Mouse (Mus musculus): ENCODE measurements around the gene Pdlim7. TPM values are rescaled to one million over a fixed set of nuclear protein-coding genes. Genes with fewer than 3 reads are reported as not detected.
A peak's percentile ranks its signal among the peaks of the same experiment; 100 is the strongest.

Gene Pdlim7
- polyA plus RNA-seq (2012; ENCODE audit: insufficient read depth, insufficient read length, missing spikeins): 6.0 TPM in 2 replicates

DNA sequence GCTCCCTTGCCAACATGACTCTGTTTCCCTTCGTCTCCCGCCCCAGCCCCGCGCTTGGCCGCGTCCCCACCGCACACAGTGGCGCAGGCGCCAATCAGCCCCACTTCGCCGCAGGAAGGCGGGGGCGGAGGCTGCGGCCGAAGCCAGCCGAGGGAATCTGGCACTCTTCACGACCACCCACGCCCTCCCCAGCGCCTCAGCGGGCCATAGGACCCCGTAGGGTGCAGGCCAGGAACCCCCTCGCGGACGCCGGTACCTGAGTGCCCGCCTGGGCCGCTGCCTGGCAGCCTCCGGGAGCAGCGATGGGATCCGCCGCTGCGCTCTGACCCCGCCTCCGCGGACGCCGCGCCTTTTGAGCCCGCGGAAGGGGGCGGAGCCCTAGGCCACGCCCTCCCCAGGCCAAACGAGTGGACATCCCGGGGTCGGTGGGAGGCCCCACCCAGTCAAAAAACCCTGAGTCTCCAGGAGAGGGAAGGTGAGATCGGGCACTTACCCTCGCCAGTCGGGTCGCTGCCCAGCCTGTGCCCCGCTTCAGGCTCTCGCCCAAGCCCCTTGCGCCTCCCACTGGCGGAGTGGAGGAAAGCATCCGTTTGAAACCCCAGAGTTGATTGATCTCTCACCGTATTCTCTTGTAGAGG, at the start of gene Pdlim7:
Pdlim7 (minus strand) TSS at position 566 of the 638 bp plus-strand sequence.
- Histone ChIP-seq H3K4me3 (ENCODE audit: insufficient read depth, low read length) (peak within 1 kb of the TSS; percentile 82), H3K4me1 (ENCODE audit: control insufficient read depth, insufficient read depth, low read length) (peaks cover 27% of the 10 kb centered on the region), H3K27ac (ENCODE audit: insufficient read depth, low read depth, low read length) (no peak within 1 kb of the TSS)
- TF ChIP-seq POLR2A (IDR thresholded peaks at IDR 0.05; ENCODE audit: borderline replicate concordance, low read depth, low read length): 0 out of 2 replicates have a peak, but pooled peaks have one; percentile 72
- TF ChIP-seq CTCF (IDR thresholded peaks at IDR 0.05; ENCODE audit: low read depth, low read length): peak; percentile 96

DNA sequence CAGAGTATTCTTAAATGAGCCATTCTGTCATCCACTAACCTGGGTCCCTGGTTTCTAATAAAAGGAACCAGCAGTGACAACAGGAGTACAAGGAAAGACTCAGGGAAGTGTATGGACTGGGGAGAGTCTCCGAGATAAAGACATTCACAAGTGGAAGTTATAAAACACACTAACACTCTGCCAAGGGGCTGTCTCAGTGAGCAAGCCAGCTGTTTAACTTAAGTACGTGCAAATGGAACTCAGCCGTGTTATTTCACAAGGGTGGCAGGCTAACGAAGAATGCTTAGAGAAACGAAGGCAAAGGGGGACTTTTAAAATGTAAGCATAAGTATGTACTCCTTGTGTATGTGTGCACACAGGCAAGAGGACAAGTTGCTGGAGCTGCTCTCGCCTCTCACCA, 44.0 kb upstream of the Pdlim7 start:
- H3K27ac ChIP-seq (ENCODE audit: insufficient read depth, low read depth, low read length): no peak overlapping the region
- H3K4me1 ChIP-seq (ENCODE audit: control insufficient read depth, insufficient read depth, low read length): peaks cover 13% of the 10 kb centered on the region
- no peak overlapping the region for H3K4me3 ChIP-seq (ENCODE audit: insufficient read depth, low read length)
- TF ChIP-seq CTCF (IDR thresholded peaks at IDR 0.05; ENCODE audit: low read depth, low read length): no peak
- TF ChIP-seq POLR2A (IDR thresholded peaks at IDR 0.05; ENCODE audit: borderline replicate concordance, low read depth, low read length): no peak

- Histone ChIP-seq H3K4me1 (ENCODE audit: control insufficient read depth, insufficient read depth, low read length) (peaks cover 9% of the 10 kb centered on the region), H3K27ac (ENCODE audit: insufficient read depth, low read depth, low read length) (no peak overlapping the region), H3K4me3 (ENCODE audit: insufficient read depth, low read length) (no peak overlapping the region)
- TF ChIP-seq POLR2A (IDR thresholded peaks at IDR 0.05; ENCODE audit: borderline replicate concordance, low read depth, low read length) (no peak), CTCF (IDR thresholded peaks at IDR 0.05; ENCODE audit: low read depth, low read length) (no peak)
These were observed 42.4 kb upstream of the Pdlim7 start for GRCm38 (mm10) chr13:55555921-55556320.

GRCm38 (mm10) chr13:55549061-55549460, 35.6 kb upstream of the Pdlim7 start:
- Histone ChIP-seq H3K27ac (ENCODE audit: insufficient read depth, low read depth, low read length) (no peak overlapping the region), H3K4me3 (ENCODE audit: insufficient read depth, low read length) (no peak overlapping the region), H3K4me1 (ENCODE audit: control insufficient read depth, insufficient read depth, low read length) (no peaks in the 10 kb centered on the region)
- TF ChIP-seq CTCF (IDR thresholded peaks at IDR 0.05; ENCODE audit: low read depth, low read length) (no peak), POLR2A (IDR thresholded peaks at IDR 0.05; ENCODE audit: borderline replicate concordance, low read depth, low read length) (no peak)

DNA sequence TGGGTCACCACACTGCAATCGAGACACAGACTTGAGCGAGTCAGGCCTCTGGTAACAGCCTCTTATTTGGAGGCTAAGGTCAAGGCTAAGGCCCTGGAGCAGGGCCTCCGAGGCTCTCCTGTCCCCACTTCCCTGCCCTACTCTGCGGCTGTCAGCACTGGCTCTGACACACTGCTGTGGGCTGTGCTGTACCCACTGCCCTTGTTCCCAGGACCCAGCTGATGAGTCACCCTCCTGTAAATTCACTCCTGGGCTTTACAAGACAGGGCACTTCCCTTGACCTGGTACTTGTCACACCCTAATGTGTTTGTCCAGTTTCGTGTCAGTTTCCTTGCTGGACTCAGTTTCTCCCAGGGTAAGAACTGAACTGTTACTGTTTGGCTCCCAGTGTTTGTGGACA, 35.0 kb upstream of the Pdlim7 start:
- H3K4me1 ChIP-seq (ENCODE audit: control insufficient read depth, insufficient read depth, low read length): no peaks in the 10 kb centered on the region
- no peak overlapping the region for H3K4me3 ChIP-seq (ENCODE audit: insufficient read depth, low read length)
- TF ChIP-seq CTCF (IDR thresholded peaks at IDR 0.05; ENCODE audit: low read depth, low read length) (no peak), POLR2A (IDR thresholded peaks at IDR 0.05; ENCODE audit: borderline replicate concordance, low read depth, low read length) (no peak)

DNA sequence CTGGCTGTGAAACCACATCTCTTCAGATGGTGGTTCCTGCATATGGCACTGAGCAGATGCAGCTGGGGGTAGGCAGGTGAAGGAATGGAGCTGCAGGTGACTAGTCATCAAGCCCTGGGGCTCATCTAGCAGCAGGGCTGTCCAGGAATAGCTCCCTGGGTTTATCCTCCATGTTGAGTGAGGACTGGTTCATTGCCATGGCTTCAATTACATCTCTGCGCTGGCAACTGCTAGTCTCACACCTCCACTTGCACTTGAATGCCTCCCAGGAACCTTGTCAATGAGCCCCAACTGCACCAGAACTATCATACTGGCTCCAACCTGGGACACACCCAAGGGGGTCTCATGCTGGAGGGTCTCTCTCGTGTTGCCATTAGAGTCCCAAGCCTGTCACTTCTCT, 34.4 kb upstream of the Pdlim7 start:
- TF ChIP-seq POLR2A (IDR thresholded peaks at IDR 0.05; ENCODE audit: borderline replicate concordance, low read depth, low read length): no peak
- no peak for TF ChIP-seq CTCF (IDR thresholded peaks at IDR 0.05; ENCODE audit: low read depth, low read length)
- H3K4me3 ChIP-seq (ENCODE audit: insufficient read depth, low read length): no peak overlapping the region
- no peaks in the 10 kb centered on the region for H3K4me1 ChIP-seq (ENCODE audit: control insufficient read depth, insufficient read depth, low read length)

More for the DNA sequence above, 35.0 kb upstream of the Pdlim7 start:
- no peak overlapping the region for H3K27ac ChIP-seq (ENCODE audit: insufficient read depth, low read depth, low read length)

GRCm38 (mm10) chr13:55544792-55545191, 31.3 kb upstream of the Pdlim7 start:
- no peak for TF ChIP-seq POLR2A (IDR thresholded peaks at IDR 0.05; ENCODE audit: borderline replicate concordance, low read depth, low read length)
- TF ChIP-seq CTCF (IDR thresholded peaks at IDR 0.05; ENCODE audit: low read depth, low read length): no peak
- Histone ChIP-seq H3K27ac (ENCODE audit: insufficient read depth, low read depth, low read length) (no peak overlapping the region), H3K4me3 (ENCODE audit: insufficient read depth, low read length) (no peak overlapping the region), H3K4me1 (ENCODE audit: control insufficient read depth, insufficient read depth, low read length) (no peaks in the 10 kb centered on the region)

More for the DNA sequence above, 34.4 kb upstream of the Pdlim7 start:
- H3K27ac ChIP-seq (ENCODE audit: insufficient read depth, low read depth, low read length): no peak overlapping the region

GRCm38 (mm10) chr13:55543447-55543846, 30.0 kb upstream of the Pdlim7 start:
- no peaks in the 10 kb centered on the region for H3K4me1 ChIP-seq (ENCODE audit: control insufficient read depth, insufficient read depth, low read length)
- no peak overlapping the region for H3K4me3 ChIP-seq (ENCODE audit: insufficient read depth, low read length)
- H3K27ac ChIP-seq (ENCODE audit: insufficient read depth, low read depth, low read length): no peak overlapping the region
- TF ChIP-seq POLR2A (IDR thresholded peaks at IDR 0.05; ENCODE audit: borderline replicate concordance, low read depth, low read length) (no peak), CTCF (IDR thresholded peaks at IDR 0.05; ENCODE audit: low read depth, low read length) (no peak)

DNA sequence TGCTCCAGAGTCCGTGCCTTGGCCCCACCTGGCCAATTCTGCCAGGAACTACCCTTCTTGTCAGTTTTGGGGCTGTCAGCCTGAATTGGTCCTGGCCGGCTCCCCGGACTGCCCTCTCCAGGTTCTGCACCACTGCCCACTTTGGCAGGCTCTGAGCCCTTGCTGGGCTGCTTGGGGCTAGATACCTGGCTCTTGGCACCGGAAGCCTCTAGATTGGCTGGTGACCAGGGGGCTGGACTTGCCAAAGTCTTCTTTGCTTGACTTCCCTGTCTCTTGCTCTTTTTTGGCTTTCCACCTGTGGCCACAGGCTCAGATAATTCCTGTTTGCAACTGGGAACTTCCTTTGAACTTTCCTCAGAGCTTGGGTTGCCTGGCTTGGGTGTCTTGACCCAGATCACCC, 29.4 kb upstream of the Pdlim7 start:
- no peak overlapping the region for H3K27ac ChIP-seq (ENCODE audit: insufficient read depth, low read depth, low read length)
- H3K4me1 ChIP-seq (ENCODE audit: control insufficient read depth, insufficient read depth, low read length): no peaks in the 10 kb centered on the region
- TF ChIP-seq CTCF (IDR thresholded peaks at IDR 0.05; ENCODE audit: low read depth, low read length): no peak
- no peak for TF ChIP-seq POLR2A (IDR thresholded peaks at IDR 0.05; ENCODE audit: borderline replicate concordance, low read depth, low read length)
- no peak overlapping the region for H3K4me3 ChIP-seq (ENCODE audit: insufficient read depth, low read length)

- no peaks in the 10 kb centered on the region for H3K4me1 ChIP-seq (ENCODE audit: control insufficient read depth, insufficient read depth, low read length)
- TF ChIP-seq CTCF (IDR thresholded peaks at IDR 0.05; ENCODE audit: low read depth, low read length): no peak
- no peak for TF ChIP-seq POLR2A (IDR thresholded peaks at IDR 0.05; ENCODE audit: borderline replicate concordance, low read depth, low read length)
- no peak overlapping the region for H3K4me3 ChIP-seq (ENCODE audit: insufficient read depth, low read length)
- H3K27ac ChIP-seq (ENCODE audit: insufficient read depth, low read depth, low read length): no peak overlapping the region
These were observed 27.5 kb upstream of the Pdlim7 start for GRCm38 (mm10) chr13:55540933-55541332.

All from bone marrow macrophage, adult 2 months (primary cell).